ENCODE assay signal across 25 mouse cellular contexts in genomic region chr1:87651436-87651835, GRCm38 (mm10). TPM values are rescaled to one million over a fixed set of nuclear protein-coding genes. Genes with fewer than 3 reads are reported as not detected.
DNase-seq lines count a peak whose midpoint lies in the region; ATAC-seq and TF ChIP-seq lines count a peak whose summit lies in the region.
"Had no signal": no experiment of that assay in that cellular context is flagged by ENCODE, and none has a peak within 500 bp of the region (broad histone marks: within the 10 kb centered on the region; RNA-seq: fewer than 3 reads in every experiment).

No protein-coding gene starts in this region.

- DNase-seq in gastrocnemius, adult 2 months = no peak
- no peak for DNase-seq in gastrocnemius, postnatal 36 days
- DNase-seq in liver, embryonic 13.5 days = no peak
- DNase-seq in liver, embryonic 11.5 days (ENCODE audit: low spot score) = no peak
- no peak for DNase-seq in hindbrain, postnatal 0 days (ENCODE audit: low spot score)
- DNase-seq: cerebellum, adult 8-10 months; cerebellum, postnatal 25 days; gastrocnemius, postnatal 14 days; heart, postnatal 10 days; thymus, postnatal 14 days had no signal

- no peaks in the 10 kb centered on the region for H3K27me3 ChIP-seq in liver, embryonic 13.5 days
- no peaks in the 10 kb centered on the region for H3K27me3 ChIP-seq in liver, embryonic 11.5 days (replicated peaks; ENCODE audit: control insufficient read depth, insufficient read depth, low read length)
- H3K27me3 ChIP-seq in hindbrain, postnatal 0 days (ENCODE audit: insufficient read depth, low read length) = no peaks in the 10 kb centered on the region
- H3K27me3 ChIP-seq: forebrain, embryonic 13.5 days; heart, embryonic 13.5 days; hindbrain, embryonic 15.5 days; limb, embryonic 12.5 days; neural tube, embryonic 12.5 days; Patski; stomach, embryonic 15.5 days had no signal

- ATAC-seq in liver, embryonic 13.5 days (ENCODE audit: low read depth) = no peak
- no peak for ATAC-seq in liver, embryonic 11.5 days (replicated peaks; ENCODE audit: low FRiP score)
- 0 out of 2 replicates have a peak, but pooled peaks have one; percentile 5 for ATAC-seq in granulocyte monocyte progenitor cell, adult 5-6 weeks (replicated peaks; ENCODE audit: poor library complexity, severe bottlenecking)
- ATAC-seq in hindbrain, postnatal 0 days = no peak
- ATAC-seq in megakaryocyte-erythroid progenitor cell, adult 5-6 weeks (replicated peaks; ENCODE audit: low FRiP score, low TSS enrichment, poor library complexity, severe bottlenecking) = no peak
- ATAC-seq: forebrain, embryonic 13.5 days; Patski had no signal

- no peak for TF ChIP-seq CTCF in gastrocnemius, adult 2 months (IDR thresholded peaks at IDR 0.05)
- TF ChIP-seq CTCF in hindbrain, postnatal 0 days (IDR thresholded peaks at IDR 0.05; ENCODE audit: low read depth) = no peak

- H3K79me2 ChIP-seq in macrophage (ENCODE audit: inconsistent target) = peaks cover 97% of the 10 kb centered on the region

- no peaks in the 10 kb centered on the region for H3K9me3 ChIP-seq in liver, embryonic 13.5 days (replicated peaks)
- no peaks in the 10 kb centered on the region for H3K9me3 ChIP-seq in liver, embryonic 11.5 days (ENCODE audit: control insufficient read depth, low read length)
- H3K9me3 ChIP-seq in hindbrain, postnatal 0 days (ENCODE audit: low read length) = no peaks in the 10 kb centered on the region
- H3K9me3 ChIP-seq: forebrain, embryonic 13.5 days; G1E; heart, embryonic 13.5 days; hindbrain, embryonic 15.5 days; limb, embryonic 12.5 days; neural tube, embryonic 12.5 days; stomach, embryonic 15.5 days had no signal

- H3K4me1 ChIP-seq in liver, embryonic 13.5 days (replicated peaks) = peaks cover 63% of the 10 kb centered on the region
- peaks cover 28% of the 10 kb centered on the region for H3K4me1 ChIP-seq in liver, embryonic 11.5 days (replicated peaks; ENCODE audit: control insufficient read depth, insufficient read depth, low read length)
- no peaks in the 10 kb centered on the region for H3K4me1 ChIP-seq in hindbrain, postnatal 0 days (ENCODE audit: insufficient read depth, low read length)
- H3K4me1 ChIP-seq: forebrain, embryonic 13.5 days; hindbrain, embryonic 15.5 days; limb, embryonic 12.5 days; neural tube, embryonic 12.5 days; stomach, embryonic 15.5 days had no signal

- peak overlapping the region; percentile 62 for H3K4me2 ChIP-seq in liver, embryonic 13.5 days
- no peak overlapping the region for H3K4me2 ChIP-seq in liver, embryonic 11.5 days
- H3K4me2 ChIP-seq in hindbrain, postnatal 0 days (ENCODE audit: low read depth, low read length) = no peak overlapping the region
- H3K4me2 ChIP-seq: forebrain, embryonic 13.5 days; heart, embryonic 13.5 days; hindbrain, embryonic 15.5 days; limb, embryonic 12.5 days; midbrain, embryonic 11.5 days; neural tube, embryonic 12.5 days; stomach, embryonic 15.5 days had no signal

- H3K4me3 ChIP-seq in gastrocnemius, adult 2 months = no peak overlapping the region
- H3K4me3 ChIP-seq in liver, embryonic 13.5 days (replicated peaks) = no peak overlapping the region
- no peak overlapping the region for H3K4me3 ChIP-seq in liver, embryonic 11.5 days (ENCODE audit: low read depth, low read length)
- no peak overlapping the region for H3K4me3 ChIP-seq in macrophage (ENCODE audit: inconsistent target)
- H3K4me3 ChIP-seq in hindbrain, postnatal 0 days (ENCODE audit: low read length) = no peak overlapping the region
- H3K4me3 ChIP-seq: forebrain, embryonic 13.5 days; heart, adult 2 months; heart, embryonic 13.5 days; hindbrain, embryonic 15.5 days; limb, embryonic 12.5 days; myocyte; neural tube, embryonic 12.5 days; stomach, embryonic 15.5 days had no signal

- WGBS in liver, embryonic 13.5 days (ENCODE audit: insufficient replicate concordance) = 80% methylated on average over 1 of the region's 1 CpGs
- 73% methylated on average over 1 of the region's 1 CpGs for WGBS in liver, embryonic 11.5 days
- WGBS in macrophage (ENCODE audit: missing documents) = 57% methylated on average over 1 of the region's 1 CpGs
- WGBS in hindbrain, postnatal 0 days = 85% methylated on average over 1 of the region's 1 CpGs

- H3K36me3 ChIP-seq in liver, embryonic 13.5 days = no peaks in the 10 kb centered on the region
- no peaks in the 10 kb centered on the region for H3K36me3 ChIP-seq in liver, embryonic 11.5 days (ENCODE audit: control insufficient read depth, insufficient read depth, low read length)
- no peaks in the 10 kb centered on the region for H3K36me3 ChIP-seq in macrophage (ENCODE audit: inconsistent target)
- H3K36me3 ChIP-seq in hindbrain, postnatal 0 days (ENCODE audit: insufficient read depth, low read length) = no peaks in the 10 kb centered on the region
- H3K36me3 ChIP-seq: heart, embryonic 13.5 days; hindbrain, embryonic 15.5 days; limb, embryonic 12.5 days; neural tube, embryonic 12.5 days; stomach, embryonic 15.5 days had no signal

- peak overlapping the region; percentile 67; the same call in 1 of the 2 replicates for H3K9ac ChIP-seq in liver, embryonic 13.5 days
- H3K9ac ChIP-seq in liver, embryonic 11.5 days (ENCODE audit: low read depth, low read length) = no peak overlapping the region
- no peak overlapping the region for H3K9ac ChIP-seq in hindbrain, postnatal 0 days (replicated peaks; ENCODE audit: low read length)
- H3K9ac ChIP-seq: forebrain, embryonic 13.5 days; heart, embryonic 13.5 days; hindbrain, embryonic 15.5 days; limb, embryonic 12.5 days; neural tube, embryonic 12.5 days; stomach, embryonic 15.5 days had no signal

- intact Hi-C loops in gastrocnemius, adult 2 months (cut with DNase I) = no loop called here
- intact Hi-C loops in gastrocnemius, postnatal 36 days (cut with DNase I) = no loop called here

- 0 out of 2 replicates have a peak overlapping the region, but pooled peaks have one; percentile 13 for H3K27ac ChIP-seq in gastrocnemius, adult 2 months
- H3K27ac ChIP-seq in liver, embryonic 13.5 days = peak overlapping the region; percentile 87
- no peak overlapping the region for H3K27ac ChIP-seq in liver, embryonic 11.5 days (ENCODE audit: low read depth, low read length)
- peak overlapping the region; percentile 73 for H3K27ac ChIP-seq in macrophage
- no peak overlapping the region for H3K27ac ChIP-seq in hindbrain, postnatal 0 days
- H3K27ac ChIP-seq: forebrain, embryonic 13.5 days; heart, embryonic 13.5 days; hindbrain, embryonic 15.5 days; kidney, postnatal 0 days; limb, embryonic 12.5 days; neural tube, embryonic 12.5 days; stomach, embryonic 15.5 days had no signal

RNA-seq across cellular contexts. Expression of gene Inpp5d, which starts 31.3 kb away (rescaled TPM):
- total RNA-seq in gastrocnemius, adult 2 months (2021) = 1 to 10 TPM; 3.8 to 4.2 TPM
- total RNA-seq in gastrocnemius, postnatal 36 days (2021) = 1 to 10 TPM; 3.8 to 5.3 TPM
- polyA plus RNA-seq in liver, embryonic 13.5 days (2015; fragmentation: Nextera tagmentation; extraction: Ambion mirVana) = 11.0 and 13.9 TPM in 2 replicates
- polyA plus RNA-seq in liver, embryonic 11.5 days (2014; fragmentation: Nextera tagmentation; extraction: Ambion mirVana) = 30.8 and 31.0 TPM in 2 replicates
- 104 and 179 TPM in 2 replicates for total RNA-seq in granulocyte monocyte progenitor cell, adult 5-6 weeks (2014; fragmentation: Nextera tagmentation)
- 52.2 and 73.5 TPM in 2 replicates for total RNA-seq in granulocyte monocyte progenitor cell, adult 5-6 weeks (2017)
- 100 to 1,000 TPM in 23 of 26 experiments, 10 to 100 TPM in 3; 27.7 to 953 (median 662) TPM for total RNA-seq in macrophage (2018; cell fraction: chromatin; rRNA removed)
- total RNA-seq in macrophage (2018; cell fraction: cytosol; rRNA removed) = 100 to 1,000 TPM in 25 of 26 experiments, 10 to 100 TPM in 1; 98.1 to 214 (median 175) TPM
- 100 to 1,000 TPM in 22 of 26 experiments, 10 to 100 TPM in 4; 36.2 to 581 (median 315) TPM for total RNA-seq in macrophage (2018; cell fraction: nucleus; rRNA removed)
- 176 to 213 TPM (median 185 TPM) in 3 replicates for polyA plus RNA-seq in macrophage (2018)
- 7.4 and 20.1 TPM in 2 replicates for total RNA-seq in hindbrain, postnatal 0 days (2014; rRNA removed)
- polyA plus RNA-seq in hindbrain, postnatal 0 days (2015; fragmentation: Nextera tagmentation; extraction: Ambion mirVana) = 2.1 and 2.3 TPM in 2 replicates
- total RNA-seq in megakaryocyte-erythroid progenitor cell, adult 5-6 weeks (2014; fragmentation: Nextera tagmentation) = 86.4 and 96.9 TPM in 2 replicates
- 48.1 and 59.8 TPM in 2 replicates for total RNA-seq in megakaryocyte-erythroid progenitor cell, adult 5-6 weeks (2017)

Comparison
In these comparisons a context has a peak if more than half of its experiments do, and no peak if none do; other contexts are left out.
1. H3K27ac ChIP-seq: peak in gastrocnemius, adult 2 months (single experiment), liver, embryonic 13.5 days (single experiment) and macrophage (single experiment); none in liver, embryonic 11.5 days (single experiment) and hindbrain, postnatal 0 days (single experiment).